Mouse (Mus musculus): Measurements from ENCODE around the gene Stra8. TPM values are rescaled to one million over a fixed set of nuclear protein-coding genes. Genes with fewer than 3 reads are reported as not detected.

The Stra8 gene
- polyA plus RNA-seq, 1 experiment from 2014 or later = not detected

DNA sequence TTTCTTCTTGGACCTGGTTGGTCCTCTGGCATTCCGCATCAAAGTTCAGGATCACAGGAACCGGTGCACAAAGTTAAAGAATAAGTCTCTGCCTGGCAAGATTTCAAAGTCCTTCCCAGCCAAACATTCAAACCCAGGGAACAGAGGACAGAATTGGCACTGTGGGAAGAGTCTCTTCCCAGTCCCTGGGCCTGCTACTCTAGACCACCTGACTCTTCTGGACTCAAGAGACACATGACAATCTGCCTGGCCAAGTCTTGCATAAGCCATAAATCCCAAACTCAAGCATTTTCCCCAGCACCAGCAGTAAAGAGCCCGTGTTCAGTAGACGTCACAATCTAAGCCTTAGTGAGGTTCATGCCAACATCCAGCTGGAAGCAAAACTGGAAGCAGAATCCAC is 13.3 kb upstream of the Stra8 start:
- H3K27ac ChIP-seq (replicated peaks) = no peak overlapping the region
- whole genome bisulfite sequencing = 95% methylated on average over 4 of the region's 4 CpGs

DNA sequence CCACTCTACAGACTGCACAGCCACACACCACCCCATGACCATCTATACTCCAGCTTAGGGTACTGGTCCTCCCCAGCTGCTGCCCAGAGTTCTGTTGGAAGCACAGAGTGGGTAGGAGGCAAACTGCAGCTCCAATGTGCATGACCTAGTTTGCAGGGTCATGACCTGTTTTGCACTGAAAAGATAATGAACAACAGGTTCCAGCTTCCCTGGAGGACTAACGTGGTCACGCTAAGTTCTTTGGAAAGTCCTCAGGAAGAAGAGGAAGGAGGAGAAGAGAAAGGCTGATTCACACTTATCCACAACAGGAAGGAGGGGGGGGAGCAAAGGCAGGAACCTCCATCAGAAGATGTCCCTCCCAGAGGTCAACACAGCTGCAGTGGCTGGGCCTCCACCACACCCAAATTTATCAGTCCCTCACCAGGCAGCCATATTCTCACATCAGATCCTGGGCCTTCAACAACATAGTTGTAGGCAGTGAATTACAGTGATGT is 12.8 kb upstream of the Stra8 start:
- WGBS = 85% methylated on average over 2 of the region's 2 CpGs
- DNase-seq (ENCODE audit: low spot score) = no peak
- no peaks in the 10 kb centered on the region for H3K27me3 ChIP-seq (ENCODE audit: low read depth, poor library complexity, severe bottlenecking)
- H3K9me3 ChIP-seq (replicated peaks) = no peaks in the 10 kb centered on the region
- H3K4me3 ChIP-seq = no peak overlapping the region
- H3K36me3 ChIP-seq = peaks cover 70% of the 10 kb centered on the region
- H3K4me1 ChIP-seq = peaks cover 25% of the 10 kb centered on the region
- H3K27ac ChIP-seq (replicated peaks) = no peak overlapping the region

More for the DNA sequence above, 13.3 kb upstream of the Stra8 start:
- no peak overlapping the region for H3K4me3 ChIP-seq
- no peaks in the 10 kb centered on the region for H3K9me3 ChIP-seq (replicated peaks)
- no peak for DNase-seq (ENCODE audit: low spot score)
- H3K4me1 ChIP-seq = peaks cover 30% of the 10 kb centered on the region
- no peaks in the 10 kb centered on the region for H3K27me3 ChIP-seq (ENCODE audit: low read depth, poor library complexity, severe bottlenecking)
- H3K36me3 ChIP-seq = peaks cover 75% of the 10 kb centered on the region

DNA sequence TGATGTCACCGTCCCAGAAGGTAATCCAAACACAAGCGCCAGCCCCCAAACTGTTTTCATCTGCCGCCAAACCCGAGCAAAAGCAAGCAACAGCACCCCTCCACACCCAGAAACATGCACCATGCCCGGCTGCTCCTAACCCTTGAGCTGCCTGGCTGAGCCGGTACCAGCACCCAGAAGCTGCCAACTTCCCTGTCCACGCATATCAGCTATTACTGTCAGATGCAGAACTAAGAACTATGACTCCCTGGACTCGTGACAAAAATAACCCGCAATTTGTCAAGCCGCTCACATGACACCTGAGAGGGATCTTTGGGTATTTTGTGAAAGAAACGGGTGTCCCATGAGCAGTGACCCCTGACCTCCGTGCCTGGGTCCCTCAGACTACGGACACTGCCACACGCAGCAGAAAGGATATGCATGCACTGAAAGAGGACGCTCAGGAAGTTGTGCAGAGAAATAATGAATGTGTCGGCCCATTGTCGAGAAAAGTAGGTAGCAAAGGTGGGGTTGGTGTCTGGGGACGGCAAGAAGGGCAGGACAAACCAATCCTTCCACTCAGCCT is 12.2 kb upstream of the Stra8 start:
- H3K9me3 ChIP-seq (replicated peaks) = no peaks in the 10 kb centered on the region
- peaks cover 64% of the 10 kb centered on the region for H3K36me3 ChIP-seq
- 88% methylated on average over 18 of the region's 18 CpGs for WGBS
- no peaks in the 10 kb centered on the region for H3K27me3 ChIP-seq (ENCODE audit: low read depth, poor library complexity, severe bottlenecking)
- no peak overlapping the region for H3K4me3 ChIP-seq
- H3K27ac ChIP-seq (replicated peaks) = no peak overlapping the region
- H3K4me1 ChIP-seq = peaks cover 19% of the 10 kb centered on the region
- DNase-seq (ENCODE audit: low spot score) = no peak

DNA sequence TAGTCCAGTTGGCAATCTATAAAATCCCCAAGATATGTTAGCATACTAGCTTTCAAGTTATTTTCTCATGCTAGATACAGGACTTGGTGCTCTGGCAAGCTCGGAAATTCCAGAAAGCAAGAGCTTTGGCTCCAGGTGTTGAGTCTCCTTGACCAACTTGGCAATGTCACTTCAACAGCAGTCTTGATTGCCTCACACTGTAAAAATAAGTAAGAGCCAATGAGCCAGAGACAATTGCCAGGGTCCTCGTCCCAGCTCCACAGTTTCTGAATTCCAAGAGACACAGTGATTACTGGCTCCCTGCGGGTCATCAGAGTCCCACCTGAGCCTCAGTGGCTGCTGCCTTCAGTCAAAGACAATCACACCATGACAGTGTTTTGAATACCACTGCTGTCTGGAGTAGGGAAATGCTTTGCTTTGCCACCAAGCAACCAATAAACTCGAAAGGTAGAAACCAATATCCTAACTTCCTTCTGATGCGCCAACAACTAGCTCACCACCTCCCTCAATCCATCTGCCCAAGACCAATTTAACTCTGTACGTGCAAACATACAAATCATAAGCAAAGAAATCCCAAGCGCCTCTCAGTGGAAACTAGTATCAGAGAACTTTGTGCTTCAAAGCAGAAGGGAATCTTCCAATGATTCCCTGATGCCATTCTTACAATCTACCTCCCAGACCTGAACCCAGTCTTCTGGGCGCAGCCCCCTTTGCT is 10.2 kb upstream of the Stra8 start:
- peak overlapping the region; percentile 92 for H3K27ac ChIP-seq (replicated peaks)

DNA sequence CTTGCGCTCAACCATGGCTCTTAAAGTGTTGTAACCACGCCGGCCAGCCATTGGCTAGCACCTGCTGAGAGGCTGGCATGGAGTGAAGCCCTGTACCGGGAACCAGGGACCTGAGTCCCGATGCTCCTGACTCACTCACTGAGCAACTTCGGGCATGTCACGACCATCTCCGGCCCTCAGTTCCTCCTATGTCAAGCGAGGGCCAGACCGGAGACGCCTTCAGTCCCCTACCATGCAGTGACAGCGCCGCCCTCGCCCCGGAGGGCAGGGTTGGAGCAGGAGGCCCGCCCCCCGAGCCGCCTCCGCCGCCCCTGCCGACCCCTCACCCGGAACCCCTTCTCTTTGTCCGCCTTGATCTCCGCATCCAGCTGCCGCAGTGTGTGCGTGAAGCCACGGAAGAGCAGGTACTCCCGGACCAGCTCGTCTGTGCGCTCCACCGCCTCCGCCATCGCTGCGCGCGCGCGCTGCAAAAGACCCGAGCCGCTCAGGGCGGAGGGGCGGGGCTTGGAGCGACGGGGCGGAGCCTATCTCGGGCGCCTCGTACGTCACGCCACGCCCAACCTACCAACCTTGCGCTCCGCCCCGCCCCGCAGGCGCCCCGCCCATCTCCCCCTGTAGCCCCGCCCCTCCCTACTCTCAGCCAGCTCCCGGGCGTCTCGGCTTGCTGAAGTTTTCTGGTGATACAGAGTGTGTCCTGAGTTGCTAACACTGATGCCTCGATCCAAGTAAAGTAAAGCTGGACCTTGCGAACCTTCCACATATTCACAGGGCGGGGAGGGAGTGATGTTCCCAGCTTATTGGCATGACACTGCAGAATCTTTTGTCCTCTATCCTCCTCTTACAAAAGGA is 9.4 kb upstream of the Stra8 start, which contains the start of gene Wdr91:
Gene Wdr91, minus strand, starts transcription at position 506 of the 849 bp plus-strand sequence.
- Histone ChIP-seq H3K36me3 (peaks cover 36% of the 10 kb centered on the region), H3K27ac (replicated peaks) (peak within 1 kb of the TSS; percentile 92), H3K4me1 (peaks cover 17% of the 10 kb centered on the region), H3K4me3 (peak within 1 kb of the TSS; percentile 81), H3K27me3 (ENCODE audit: low read depth, poor library complexity, severe bottlenecking) (no peaks in the 10 kb centered on the region), H3K9me3 (replicated peaks) (no peaks in the 10 kb centered on the region)
- peak; percentile 96 for DNase-seq (ENCODE audit: low spot score)
- WGBS = under 1% methylated on average over 64 of the region's 64 CpGs

More for the DNA sequence above, 10.2 kb upstream of the Stra8 start:
- Histone ChIP-seq H3K9me3 (replicated peaks) (no peaks in the 10 kb centered on the region), H3K36me3 (peaks cover 44% of the 10 kb centered on the region), H3K27me3 (ENCODE audit: low read depth, poor library complexity, severe bottlenecking) (no peaks in the 10 kb centered on the region), H3K4me3 (peak overlapping the region; percentile 81), H3K4me1 (peaks cover 17% of the 10 kb centered on the region)
- no peak for DNase-seq (ENCODE audit: low spot score)
- 57% methylated on average over 8 of the region's 8 CpGs for WGBS

DNA sequence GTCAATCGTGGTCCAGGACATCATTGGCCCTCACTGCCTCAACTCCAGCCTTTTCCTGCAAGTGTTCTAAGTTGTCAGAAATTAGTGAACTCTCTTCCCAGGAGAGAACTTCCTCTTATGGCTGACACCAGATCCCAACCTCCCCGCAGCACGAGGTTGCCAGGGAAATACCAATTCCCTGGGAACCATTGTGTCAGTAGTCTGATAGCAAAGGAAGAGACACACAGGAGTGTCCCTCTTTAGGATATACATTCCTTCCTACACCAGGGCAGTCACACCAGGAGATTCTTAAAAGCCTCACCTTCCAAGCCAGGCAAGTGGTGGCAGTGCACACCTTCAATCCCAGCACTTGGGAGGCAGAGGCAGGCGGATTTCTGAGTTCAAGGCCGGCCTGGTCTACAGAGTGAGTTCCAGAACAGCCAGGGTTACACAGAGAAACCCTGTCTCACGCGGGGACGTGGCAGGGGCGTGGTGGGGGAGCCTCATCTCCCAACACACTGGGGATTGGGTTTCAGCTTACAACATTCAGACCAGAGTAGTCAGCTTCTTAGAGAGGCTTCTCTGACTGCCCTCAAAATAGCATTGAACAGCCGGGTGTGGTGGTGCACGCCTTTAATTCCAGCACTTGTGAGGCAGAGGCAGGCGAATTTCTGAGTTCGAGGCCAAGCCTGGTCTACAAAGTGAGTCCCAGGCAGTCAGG is 6.5 kb upstream of the Stra8 start:
- H3K4me3 ChIP-seq = no peak overlapping the region
- H3K36me3 ChIP-seq = peaks cover 8% of the 10 kb centered on the region; the same call in 1 of the 2 replicates
- no peak overlapping the region for H3K27ac ChIP-seq (replicated peaks)
- peaks cover 15% of the 10 kb centered on the region for H3K4me1 ChIP-seq
- no peaks in the 10 kb centered on the region for H3K27me3 ChIP-seq (ENCODE audit: low read depth, poor library complexity, severe bottlenecking)
- 84% methylated on average over 13 of the region's 13 CpGs for WGBS
- no peaks in the 10 kb centered on the region for H3K9me3 ChIP-seq (replicated peaks)
- DNase-seq (ENCODE audit: low spot score) = no peak

DNA sequence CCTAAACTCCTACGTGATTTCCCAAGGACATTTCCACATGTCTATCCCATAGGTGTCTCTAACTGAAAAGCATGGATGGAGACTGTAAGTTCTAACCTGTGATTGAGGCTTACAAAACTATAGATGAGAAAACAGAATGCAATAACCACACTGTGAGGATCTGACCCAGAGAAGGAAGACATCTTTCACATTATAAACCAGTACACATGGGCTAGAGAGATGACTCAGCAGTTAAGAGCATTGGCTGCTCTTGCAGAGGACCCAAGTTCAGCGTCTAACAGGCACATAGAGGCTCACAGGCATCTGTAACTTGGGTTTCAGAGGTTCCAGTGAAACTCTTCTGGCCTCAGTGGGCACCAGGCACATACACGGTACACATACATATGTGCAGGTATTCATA is 5.5 kb upstream of the Stra8 start:
- no peak for DNase-seq (ENCODE audit: low spot score)
- no peak overlapping the region for H3K4me3 ChIP-seq
- H3K27me3 ChIP-seq (ENCODE audit: low read depth, poor library complexity, severe bottlenecking) = no peaks in the 10 kb centered on the region
- WGBS = 89% methylated on average over 3 of the region's 3 CpGs
- no peaks in the 10 kb centered on the region for H3K36me3 ChIP-seq
- H3K9me3 ChIP-seq (replicated peaks) = no peaks in the 10 kb centered on the region
- no peak overlapping the region for H3K27ac ChIP-seq (replicated peaks)
- peaks cover 12% of the 10 kb centered on the region for H3K4me1 ChIP-seq

DNA sequence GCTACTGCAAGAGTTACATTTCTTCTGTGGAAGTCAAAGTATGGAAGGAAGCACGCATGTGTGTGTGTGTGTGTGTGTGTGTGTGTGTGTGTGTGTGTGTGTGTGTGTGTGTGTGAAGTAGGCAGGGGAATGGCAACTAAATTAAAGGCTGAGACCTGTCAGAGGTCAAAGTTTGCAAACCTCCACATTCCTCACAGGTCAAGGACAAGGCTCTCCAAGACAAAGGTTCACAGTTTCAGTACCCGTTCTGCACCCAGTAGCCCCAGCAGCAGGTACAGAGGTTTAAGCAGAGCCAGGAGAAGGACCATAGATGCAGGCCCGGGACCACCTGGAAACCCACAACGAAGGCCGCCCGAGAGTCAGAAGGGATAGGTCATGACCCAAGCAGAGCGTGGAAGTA is 817 bp upstream of the Stra8 start:
- no peak overlapping the region for H3K4me3 ChIP-seq
- WGBS = 79% methylated on average over 7 of the region's 7 CpGs
- H3K36me3 ChIP-seq = no peaks in the 10 kb centered on the region
- no peaks in the 10 kb centered on the region for H3K9me3 ChIP-seq (replicated peaks)
- H3K4me1 ChIP-seq = no peaks in the 10 kb centered on the region
- H3K27me3 ChIP-seq (ENCODE audit: low read depth, poor library complexity, severe bottlenecking) = no peaks in the 10 kb centered on the region
- H3K27ac ChIP-seq (replicated peaks) = no peak overlapping the region
- no peak for DNase-seq (ENCODE audit: low spot score)

DNA sequence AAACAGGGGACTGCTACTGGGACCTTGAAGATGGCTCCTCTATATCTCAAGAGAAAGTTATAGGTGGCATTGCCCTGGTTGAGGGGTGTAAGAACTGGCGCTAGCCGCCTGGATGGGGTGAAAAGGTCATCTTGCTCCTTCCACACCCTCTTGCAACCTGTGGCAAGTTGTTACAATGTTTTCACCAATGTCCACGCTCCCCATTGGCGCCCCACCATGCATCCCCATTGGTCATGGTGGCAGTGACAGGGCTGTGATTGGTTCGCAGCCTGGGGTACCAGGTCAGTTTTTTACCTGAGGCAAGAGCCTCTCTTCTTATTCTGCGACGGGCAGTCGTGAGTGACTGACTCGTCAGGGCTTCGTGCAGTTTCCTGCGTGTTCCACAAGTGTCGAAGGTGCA is 668 bp downstream of the Stra8 start:
- no peak overlapping the region for H3K4me3 ChIP-seq
- WGBS = 96% methylated on average over 12 of the region's 12 CpGs
- H3K27me3 ChIP-seq (ENCODE audit: low read depth, poor library complexity, severe bottlenecking) = no peaks in the 10 kb centered on the region
- H3K36me3 ChIP-seq = no peaks in the 10 kb centered on the region
- no peak overlapping the region for H3K27ac ChIP-seq (replicated peaks)
- no peaks in the 10 kb centered on the region for H3K4me1 ChIP-seq
- no peak for DNase-seq (ENCODE audit: low spot score)
- no peaks in the 10 kb centered on the region for H3K9me3 ChIP-seq (replicated peaks)

DNA sequence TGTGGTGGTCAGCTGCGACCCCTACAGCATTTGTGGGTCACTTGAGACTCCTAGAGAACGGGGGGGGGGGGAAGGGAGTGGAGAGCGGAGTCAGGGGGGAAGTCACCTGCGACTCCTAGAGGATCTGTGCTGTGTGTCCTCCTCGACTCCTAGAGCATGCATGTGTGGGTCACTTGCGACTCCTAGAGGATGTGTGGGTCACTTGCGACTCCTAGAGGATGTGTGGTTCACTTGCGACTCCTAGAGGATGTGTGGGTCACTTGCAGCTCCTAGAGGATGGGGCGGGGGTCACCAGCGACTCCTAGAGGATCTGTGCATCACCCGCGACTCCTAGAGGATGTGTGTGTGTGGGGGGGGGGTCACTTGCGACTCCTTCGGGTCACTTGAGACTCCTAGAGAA is 2.0 kb downstream of the Stra8 start:
- 47% methylated on average over 14 of the region's 14 CpGs for WGBS
- DNase-seq (ENCODE audit: low spot score) = peak; percentile 45
- no peaks in the 10 kb centered on the region for H3K36me3 ChIP-seq
- no peak overlapping the region for H3K4me3 ChIP-seq
- no peak overlapping the region for H3K27ac ChIP-seq (replicated peaks)
- H3K4me1 ChIP-seq = no peaks in the 10 kb centered on the region
- no peaks in the 10 kb centered on the region for H3K27me3 ChIP-seq (ENCODE audit: low read depth, poor library complexity, severe bottlenecking)
- H3K9me3 ChIP-seq (replicated peaks) = no peaks in the 10 kb centered on the region

DNA sequence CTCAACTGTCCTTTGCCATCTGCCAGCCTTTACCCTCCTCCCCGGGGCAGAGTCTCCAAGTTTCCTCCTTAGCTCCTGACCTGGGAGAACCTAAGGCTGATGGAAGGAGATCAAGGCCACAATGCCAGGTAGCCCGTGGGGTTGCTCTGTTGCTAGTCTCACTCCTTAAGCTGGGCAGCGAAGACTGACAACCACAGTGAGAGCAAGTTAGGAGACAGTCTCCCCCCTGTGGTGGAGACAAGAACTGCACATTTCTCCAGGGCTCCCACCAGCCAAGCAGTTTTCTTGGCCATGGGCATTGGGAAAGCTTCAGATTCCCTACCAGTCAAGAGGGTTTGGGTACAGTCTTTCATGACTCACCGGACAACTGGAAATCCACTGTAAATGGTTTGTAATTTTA is 7.2 kb downstream of the Stra8 start:
- Histone ChIP-seq H3K9me3 (replicated peaks) (no peaks in the 10 kb centered on the region), H3K27ac (replicated peaks) (no peak overlapping the region), H3K36me3 (no peaks in the 10 kb centered on the region), H3K4me3 (no peak overlapping the region), H3K4me1 (no peaks in the 10 kb centered on the region), H3K27me3 (ENCODE audit: low read depth, poor library complexity, severe bottlenecking) (no peaks in the 10 kb centered on the region)
- 48% methylated on average over 4 of the region's 4 CpGs for WGBS
- DNase-seq (ENCODE audit: low spot score) = peak; percentile 76

DNA sequence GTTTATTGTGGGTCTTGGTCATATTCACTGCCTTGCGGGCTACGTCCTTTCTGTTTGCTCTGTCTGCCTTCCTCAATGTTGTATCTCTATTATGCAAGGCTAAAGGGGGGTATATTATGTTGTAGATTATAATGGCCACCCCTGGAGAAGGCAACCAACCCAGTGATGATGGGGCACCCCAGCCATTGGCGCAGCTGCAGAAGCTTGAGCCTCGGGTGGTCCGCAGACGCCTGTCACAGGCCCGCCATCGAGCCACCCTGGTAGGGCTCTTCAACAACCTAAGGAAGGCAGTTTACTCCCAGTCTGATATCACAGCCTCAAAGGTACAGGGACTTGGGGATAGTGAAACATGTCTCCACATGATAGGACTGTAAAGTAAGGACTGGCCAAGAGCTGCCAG is 7.6 kb downstream of the Stra8 start:
- no peak overlapping the region for H3K27ac ChIP-seq (replicated peaks)
- H3K4me3 ChIP-seq = no peak overlapping the region
- DNase-seq (ENCODE audit: low spot score) = no peak
- no peaks in the 10 kb centered on the region for H3K36me3 ChIP-seq
- no peaks in the 10 kb centered on the region for H3K9me3 ChIP-seq (replicated peaks)
- no peaks in the 10 kb centered on the region for H3K4me1 ChIP-seq
- no peaks in the 10 kb centered on the region for H3K27me3 ChIP-seq (ENCODE audit: low read depth, poor library complexity, severe bottlenecking)
- WGBS = 93% methylated on average over 8 of the region's 8 CpGs
